Mouse (Mus musculus): Measurements from ENCODE around the gene Olfr371. TPM values are rescaled to one million over a fixed set of nuclear protein-coding genes. Genes with fewer than 3 reads are reported as not detected.

The Olfr371 gene
- not detected in 2 replicates for polyA plus RNA-seq (2012; rRNA removed)

DNA sequence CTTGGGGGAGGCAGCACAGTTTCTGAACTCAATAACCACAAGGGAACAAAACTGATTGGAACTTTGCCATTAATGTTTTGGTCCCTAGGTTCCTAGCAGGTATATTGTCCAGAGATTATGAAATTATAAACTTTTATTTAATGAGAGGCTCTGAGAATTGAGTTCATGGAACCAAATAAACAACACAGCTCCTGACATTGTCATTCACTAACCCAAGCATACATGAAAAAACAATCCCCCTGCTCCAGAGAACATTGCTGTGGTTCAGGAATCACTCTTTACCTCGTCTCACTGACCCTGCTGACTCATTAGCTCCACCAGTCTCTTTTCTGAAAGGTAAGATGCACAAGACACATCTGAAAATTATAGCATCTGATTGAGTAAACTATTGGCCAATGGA lies at the start of gene Olfr371:
Gene Olfr371 (plus strand): TSS at position 301 of the 400 bp plus-strand sequence.
- DNase-seq (ENCODE audit: low read depth): no peak

DNA sequence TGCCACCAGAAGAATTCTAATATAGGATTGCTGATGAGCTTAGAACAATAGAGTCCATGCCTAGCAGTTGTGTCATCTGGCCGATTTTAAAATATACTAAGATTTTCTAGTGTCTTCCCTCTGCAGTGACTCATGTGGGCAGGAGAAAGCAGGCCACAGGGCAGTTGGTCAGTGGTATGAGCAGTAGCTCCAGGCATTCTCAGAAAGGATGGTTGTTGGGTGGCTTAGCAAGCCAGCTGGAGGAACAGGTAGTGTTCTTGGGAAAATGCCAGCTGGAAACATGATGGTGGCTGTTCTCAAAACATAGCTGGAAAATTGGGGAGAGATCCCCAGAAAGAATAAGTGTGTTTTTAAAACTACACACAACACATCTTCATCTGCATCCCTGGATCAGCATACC lies 33.4 kb upstream of the Olfr371 start:
- no peak for DNase-seq (ENCODE audit: low read depth)

DNA sequence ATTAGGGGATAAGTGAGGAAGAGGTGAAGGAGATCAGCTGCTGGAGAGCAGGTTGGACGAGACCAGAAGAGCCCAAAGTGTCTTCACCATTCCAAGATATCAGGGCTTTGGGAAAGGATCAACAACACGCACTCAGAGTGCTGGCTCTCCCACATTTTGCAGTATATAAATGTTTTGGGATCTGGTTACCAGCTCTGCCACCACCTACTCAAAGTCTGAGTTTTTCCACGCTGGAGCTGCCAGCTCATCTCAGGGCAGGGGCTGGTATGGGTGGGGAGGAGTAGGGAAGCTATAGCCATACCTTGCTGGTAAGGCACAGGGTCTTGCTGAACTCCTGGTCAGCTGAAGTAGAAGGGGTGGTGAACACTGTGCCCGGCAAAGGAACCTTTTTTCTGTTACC lies 5.6 kb upstream of the Olfr371 start:
- DNase-seq (ENCODE audit: low read depth): no peak

DNA sequence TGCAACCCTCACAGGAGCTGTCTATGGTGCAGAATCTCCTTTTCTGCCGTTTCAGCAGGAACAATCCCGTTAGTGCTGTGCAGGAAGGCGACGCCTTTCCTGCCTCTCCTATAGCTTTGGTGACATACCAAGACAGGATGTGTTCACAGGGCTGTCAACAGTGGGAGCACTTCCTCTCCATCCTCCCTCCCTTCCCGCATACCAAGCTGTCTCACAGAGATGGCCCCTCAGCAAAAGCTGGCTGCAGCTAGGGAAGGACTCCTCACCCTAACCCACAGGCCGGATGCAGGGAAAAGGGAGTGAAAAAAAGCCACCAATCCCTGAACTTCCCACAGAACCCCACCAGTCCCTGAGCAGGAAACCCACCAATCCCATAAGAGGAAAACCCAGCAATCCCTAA lies 4.8 kb upstream of the Olfr371 start:
- DNase-seq (ENCODE audit: low read depth): no peak

DNA sequence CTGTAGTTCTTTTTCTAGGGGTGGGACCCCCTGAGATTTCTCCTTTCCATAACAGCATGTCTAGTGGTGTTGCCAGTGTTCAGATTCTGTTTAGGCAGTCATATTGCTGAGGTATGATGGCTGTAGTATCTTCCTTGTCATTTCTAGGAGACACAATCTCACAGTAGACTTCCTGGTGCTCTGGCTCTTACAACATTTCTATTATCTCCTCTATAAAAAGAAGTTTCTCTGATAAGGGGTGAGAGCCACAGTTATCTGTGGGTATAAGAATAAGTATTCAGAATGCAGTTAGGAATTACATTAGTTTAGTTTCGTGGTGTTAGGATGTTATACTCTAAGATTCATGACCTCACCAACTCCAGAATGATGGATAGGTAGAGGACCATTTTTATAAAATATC lies 1.5 kb downstream of the Olfr371 start:
- DNase-seq (ENCODE audit: low read depth): no peak

Other genes starting within 250 kb of the Olfr371 start
- gene Junb, start 247.3 kb upstream of the Olfr371 start, polyA plus RNA-seq (2012; rRNA removed): 37.2 and 42.8 TPM in 2 replicates
- gene Hook2, start 235.4 kb upstream of the Olfr371 start, polyA plus RNA-seq (2012; rRNA removed): 16.5 and 24.7 TPM in 2 replicates
- not detected in 2 replicates for gene Best2, start 211.5 kb upstream of the Olfr371 start, polyA plus RNA-seq (2012; rRNA removed)
- gene Asna1, start 200.7 kb upstream of the Olfr371 start, polyA plus RNA-seq (2012; rRNA removed): 154 and 168 TPM in 2 replicates
- gene Trir, start 199.2 kb upstream of the Olfr371 start, polyA plus RNA-seq (2012; rRNA removed): 64.2 and 100 TPM in 2 replicates
- 84.8 and 89.2 TPM in 2 replicates for gene Tnpo2, start 189.1 kb upstream of the Olfr371 start, polyA plus RNA-seq (2012; rRNA removed)
- gene Fbxw9, start 165.9 kb upstream of the Olfr371 start, polyA plus RNA-seq (2012; rRNA removed): 56.8 and 59.4 TPM in 2 replicates
- 1.5 and 1.9 TPM in 2 replicates for gene Gm5741, start 158.0 kb upstream of the Olfr371 start, polyA plus RNA-seq (2012; rRNA removed)
- 44.5 and 48.3 TPM in 2 replicates for gene Dhps, start 154.2 kb upstream of the Olfr371 start, polyA plus RNA-seq (2012; rRNA removed)
- gene Wdr83os, start 145.2 kb upstream of the Olfr371 start, polyA plus RNA-seq (2012; rRNA removed): 170 and 198 TPM in 2 replicates
- gene Wdr83, start 144.7 kb upstream of the Olfr371 start, polyA plus RNA-seq (2012; rRNA removed): 33.8 and 35.7 TPM in 2 replicates
- 133 and 184 TPM in 2 replicates for gene Man2b1, start 142.7 kb upstream of the Olfr371 start, polyA plus RNA-seq (2012; rRNA removed)
- 2.5 and 2.7 TPM in 2 replicates for gene Zfp791, start 102.9 kb upstream of the Olfr371 start, polyA plus RNA-seq (2012; rRNA removed)
- gene Cks1brt, start 74.1 kb upstream of the Olfr371 start, polyA plus RNA-seq (2012; rRNA removed): not detected in 2 replicates
- gene Orc6, start 73.6 kb downstream of the Olfr371 start, polyA plus RNA-seq (2012; rRNA removed): 13.8 and 15.0 TPM in 2 replicates
- gene Vps35, start 73.8 kb downstream of the Olfr371 start, polyA plus RNA-seq (2012; rRNA removed): 30.7 and 33.1 TPM in 2 replicates
- 0.09 and 0.14 TPM in 2 replicates for gene Mylk3, start 160.4 kb downstream of the Olfr371 start, polyA plus RNA-seq (2012; rRNA removed)
- gene 4921524J17Rik, start 206.8 kb downstream of the Olfr371 start, polyA plus RNA-seq (2012; rRNA removed): 6.2 and 6.5 TPM in 2 replicates

All from gonadal fat pad, adult 2 months (tissue).